Mouse (Mus musculus): ENCODE measurements around the gene Isg20l2.
"Not testable (repeated sequence)": the region's sequence is repeated elsewhere in the genome, so short reads cannot be mapped to it uniquely, and the experiment has no call there.

- TF ChIP-seq CTCF (conservative IDR thresholded peaks at IDR 0.05; ENCODE audit: low read length); POU5F1 (IDR thresholded peaks at IDR 0.05; ENCODE audit: borderline replicate concordance, low read length); NANOG (IDR thresholded peaks at IDR 0.05; ENCODE audit: borderline replicate concordance, low read length): not testable (repeated sequence)
These were observed 28.2 kb upstream of the Isg20l2 start for GRCm38 (mm10) chr3:87901959-87902358.

All from E14TG2a.4 (cell line).